Mouse (Mus musculus) spleen, postnatal 4 days (tissue): ENCODE data around the gene Cygb.
"Not testable (repeated sequence)": the region's sequence is repeated elsewhere in the genome, so short reads cannot be mapped to it uniquely, and the experiment has no call there.

Source experiments
- DNase-seq, 2 experiments: peaks; one replicate each; pipeline ENCODE4 v3.0.0; 2022; ENCODE audit warnings: low spot score in 2 of 2

The Cygb gene

DNA sequence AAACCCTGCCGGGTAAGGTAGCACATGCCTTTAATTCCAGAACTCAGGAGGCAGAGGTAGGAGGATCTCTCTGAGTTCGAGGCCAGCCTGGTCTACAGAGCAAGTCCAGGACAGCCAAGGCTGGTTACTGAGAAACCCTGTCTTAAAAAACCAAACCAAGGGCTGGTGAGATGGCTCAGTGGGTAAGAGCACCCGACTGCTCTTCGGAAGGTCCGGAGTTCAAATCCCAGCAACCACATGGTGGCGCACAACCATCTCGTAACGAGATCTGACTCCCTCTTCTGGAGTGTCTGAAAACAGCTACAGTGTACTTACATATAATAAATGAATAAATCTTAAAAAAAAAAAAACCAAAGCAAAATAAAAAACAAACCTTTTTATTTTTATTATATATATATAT is 17.5 kb downstream of the Cygb start:
- not testable (repeated sequence) for DNase-seq

DNA sequence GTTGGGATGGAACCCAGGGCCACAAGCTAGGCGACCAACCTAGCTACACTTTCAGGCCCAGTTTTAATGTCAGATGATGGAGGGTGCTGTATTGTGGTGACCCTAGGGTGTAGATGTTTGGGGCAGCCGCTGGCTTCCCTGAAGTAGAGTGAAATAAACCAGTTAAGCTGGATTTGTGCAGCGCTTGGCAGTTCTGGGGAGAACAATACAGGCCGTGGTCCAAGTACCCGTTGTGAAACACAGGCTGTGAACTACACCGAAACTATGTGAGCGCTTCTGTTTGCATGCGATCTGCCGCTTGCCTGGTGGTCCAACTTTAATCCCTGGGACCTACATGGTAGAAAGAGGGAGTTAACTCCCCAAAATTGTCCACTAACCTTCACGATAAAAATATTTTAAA is 21.2 kb downstream of the Cygb start:
- no peak for DNase-seq

DNA sequence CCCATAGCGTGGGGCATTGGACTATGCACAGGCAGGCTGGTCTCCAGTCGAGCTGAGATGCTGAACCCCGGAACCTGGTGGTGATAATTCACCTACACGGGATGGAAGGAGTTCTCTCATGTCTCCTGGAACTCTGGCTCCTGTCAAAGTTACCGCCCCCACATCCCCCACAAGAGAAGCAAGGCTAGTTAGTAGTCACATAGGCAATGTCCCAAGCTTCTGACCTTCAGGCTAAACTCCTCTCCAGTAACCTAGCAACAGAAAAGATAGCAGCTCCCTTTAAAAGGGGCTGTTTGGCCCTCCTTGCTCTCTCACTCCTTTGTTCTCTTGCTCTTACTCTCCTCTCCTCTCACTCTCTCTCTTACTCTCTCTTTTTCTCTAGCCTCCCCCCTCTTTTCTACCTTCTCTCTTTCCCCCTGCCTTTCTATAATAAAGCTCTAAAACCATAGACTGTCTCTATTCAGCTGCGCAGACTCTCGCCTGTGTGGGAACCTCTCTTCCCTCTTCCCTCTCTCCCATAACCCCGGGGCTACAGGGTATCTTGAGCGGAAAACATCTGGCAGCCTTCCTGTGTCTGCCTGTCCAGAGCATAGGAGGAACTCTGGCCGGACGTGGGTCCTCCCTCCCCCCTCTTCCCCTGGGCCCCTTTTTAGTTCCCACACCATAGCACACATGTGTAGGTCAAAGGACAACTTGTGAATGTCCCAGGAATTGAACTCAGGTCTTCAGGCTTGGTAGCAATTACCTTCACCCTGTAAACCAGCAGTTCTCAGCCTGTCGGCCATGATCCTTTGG is 23.7 kb downstream of the Cygb start:
- DNase-seq: no peak

DNA sequence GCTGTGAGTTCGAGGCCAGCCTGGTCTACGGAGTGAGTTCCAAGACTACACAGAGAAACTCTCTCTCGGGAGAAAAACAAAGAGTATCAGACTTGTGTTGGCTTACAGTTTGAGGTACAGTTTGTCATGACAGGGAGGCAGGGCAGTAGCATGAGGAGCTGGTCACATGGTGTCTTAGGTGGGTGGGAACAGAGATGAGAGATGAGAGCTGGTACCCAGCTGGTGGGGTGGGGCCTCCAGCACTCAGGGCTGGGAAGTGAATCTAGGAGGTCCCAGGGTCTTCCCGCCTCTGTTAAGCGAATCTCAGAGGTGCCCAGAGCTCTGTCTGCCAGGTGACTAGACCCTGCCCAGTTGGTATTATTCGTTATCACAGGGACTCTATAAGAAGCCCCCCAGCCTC is 24.6 kb downstream of the Cygb start:
- DNase-seq: no peak

DNA sequence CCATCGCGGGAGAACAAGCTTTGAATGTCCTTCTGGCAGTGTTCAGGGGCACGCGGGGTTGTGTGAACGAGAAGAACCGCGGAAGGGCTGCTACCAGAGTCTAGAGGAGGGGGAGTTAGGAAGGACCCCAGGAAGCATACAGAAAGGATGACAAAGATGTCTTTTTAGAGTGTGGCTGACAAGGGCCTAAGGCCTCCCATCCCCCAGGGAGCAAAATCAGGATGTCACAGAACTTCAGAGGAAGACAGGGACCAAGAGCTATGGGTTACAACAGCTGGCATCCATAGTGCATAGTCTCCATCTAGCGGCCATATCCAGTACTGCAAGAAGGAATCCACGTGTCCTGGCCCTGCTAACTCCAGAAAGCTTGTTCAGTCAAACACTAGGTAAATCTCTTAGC is 25.4 kb downstream of the Cygb start:
- peak; percentile 88 to 96 for DNase-seq

DNA sequence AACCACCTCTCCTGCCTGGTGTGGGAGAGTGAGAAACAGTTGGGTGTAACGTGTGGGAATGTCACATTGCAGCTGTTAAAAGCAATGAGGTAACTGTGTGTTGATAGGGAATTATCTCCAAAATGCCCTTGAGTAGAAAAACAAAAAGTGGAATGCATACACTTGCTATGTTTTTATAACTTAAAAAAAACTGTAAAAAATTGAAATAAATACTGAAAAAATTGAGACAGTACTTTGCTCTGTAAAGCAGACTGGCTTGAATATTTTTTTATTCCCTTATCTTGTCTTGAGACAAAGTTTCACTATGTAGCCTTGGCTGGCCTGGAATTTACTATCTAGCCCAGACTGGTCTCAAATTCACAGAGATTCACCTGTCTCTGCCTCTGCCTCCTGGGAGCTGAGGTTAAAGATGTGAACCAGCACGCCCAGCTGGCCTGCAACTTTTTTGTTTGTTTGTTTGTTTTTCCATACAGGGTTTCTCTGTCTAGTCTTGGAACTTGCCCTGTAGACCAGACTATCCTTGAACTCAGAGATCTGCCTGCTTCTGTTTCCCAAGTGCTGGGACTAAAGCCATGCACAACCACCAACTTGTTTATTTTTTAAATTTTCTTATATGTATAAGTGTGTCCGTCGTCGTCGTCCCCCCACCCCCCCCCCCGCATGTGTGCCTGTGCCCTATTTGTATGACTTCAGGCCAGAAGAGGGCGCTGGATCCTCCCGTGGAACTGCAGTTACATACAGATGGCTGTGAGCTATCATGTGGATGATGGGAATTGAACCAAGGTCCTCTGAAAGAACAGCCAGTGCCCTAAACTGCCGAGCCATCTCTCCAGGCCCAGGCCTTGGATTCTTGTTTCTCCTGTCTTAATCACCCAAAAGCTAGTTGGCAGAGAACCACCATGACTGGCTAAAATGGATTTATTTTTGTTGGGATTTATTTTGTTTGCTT is 26.8 kb downstream of the Cygb start:
- peak in 1 of 2 experiments; percentile 61 for DNase-seq

DNA sequence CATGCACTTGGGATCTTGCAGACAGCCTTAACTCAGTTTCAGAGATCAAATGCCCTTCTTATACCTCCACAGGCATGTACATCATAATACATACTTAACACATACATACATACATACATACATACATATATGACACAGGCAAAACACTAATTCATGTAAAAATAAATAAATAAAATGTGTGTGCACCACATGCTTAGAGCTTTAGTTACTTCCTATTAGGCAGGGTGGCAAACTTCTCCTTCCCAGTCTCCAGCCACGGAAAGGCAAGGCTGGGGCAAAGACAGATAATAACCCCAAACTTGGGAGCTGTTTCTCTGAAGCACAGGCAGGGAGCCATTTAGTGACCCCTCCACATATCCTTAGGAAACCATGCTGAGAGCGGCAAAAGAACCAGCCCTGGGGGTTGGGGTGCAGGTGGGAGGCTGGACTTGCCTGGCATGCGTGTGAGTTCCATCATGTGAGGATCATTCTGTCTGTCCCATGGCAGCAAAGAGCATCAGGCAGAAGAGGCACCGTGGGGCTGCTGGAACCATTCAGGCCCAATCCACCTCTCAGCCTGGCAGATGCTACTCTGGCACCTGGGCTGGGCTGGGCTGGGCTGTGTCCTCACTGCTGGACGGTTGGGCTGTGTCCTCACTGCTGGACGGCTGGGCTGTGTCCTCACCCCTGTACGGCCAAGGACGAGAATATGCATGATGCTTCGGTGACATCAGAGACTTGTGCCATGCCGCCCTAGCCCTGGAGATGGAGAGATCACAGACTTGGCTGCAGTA is 27.6 kb downstream of the Cygb start, which contains the start of gene Rhbdf2:
Gene Rhbdf2, minus strand, starts transcription at position 721 of the 773 bp plus-strand sequence.
- DNase-seq: no peak

DNA sequence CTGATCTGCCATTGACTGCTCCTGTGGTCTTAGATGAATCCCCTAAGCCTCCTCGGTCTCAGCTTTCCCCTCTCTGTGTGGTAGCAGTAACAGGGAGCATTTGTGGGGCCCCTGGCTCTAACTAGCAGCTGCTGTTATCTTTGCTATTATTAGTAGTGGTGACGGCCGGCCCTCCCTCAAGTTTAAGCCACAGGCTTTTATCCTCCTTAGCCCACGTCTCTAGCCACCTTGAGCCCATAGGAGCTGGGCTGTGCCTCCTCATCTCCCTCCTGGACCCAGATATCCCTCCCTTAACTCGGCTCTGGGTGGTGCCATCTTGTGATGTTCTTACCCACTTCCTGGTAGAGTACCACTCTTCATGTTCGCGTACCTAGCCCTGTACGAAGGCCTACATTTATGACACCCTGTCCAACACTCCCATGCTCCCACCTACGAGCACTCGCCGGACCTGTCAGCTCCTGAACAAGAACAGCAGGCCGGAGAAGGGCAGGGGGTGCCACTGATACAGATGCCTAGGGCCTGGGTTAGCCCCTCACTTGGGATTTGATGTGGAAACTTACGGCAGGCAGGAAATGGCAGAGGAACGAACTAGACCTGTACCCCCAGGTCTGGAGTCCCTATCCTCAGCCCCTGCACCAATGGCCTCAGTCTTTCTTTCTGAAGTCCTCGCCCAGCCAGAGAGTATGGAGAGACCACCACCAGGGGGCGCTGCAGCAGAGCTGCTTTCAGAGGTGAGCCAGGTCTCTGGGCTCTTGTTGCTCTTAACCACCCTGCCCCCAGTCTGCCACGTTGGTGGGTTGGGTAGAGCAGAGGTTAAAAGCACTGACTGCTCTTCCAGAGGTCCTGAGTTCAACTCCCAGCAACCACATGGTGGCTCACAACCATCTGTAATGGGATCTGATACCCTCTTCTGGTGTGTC is 28.8 kb downstream of the Cygb start:
- DNase-seq: peak; percentile 76 to 92

DNA sequence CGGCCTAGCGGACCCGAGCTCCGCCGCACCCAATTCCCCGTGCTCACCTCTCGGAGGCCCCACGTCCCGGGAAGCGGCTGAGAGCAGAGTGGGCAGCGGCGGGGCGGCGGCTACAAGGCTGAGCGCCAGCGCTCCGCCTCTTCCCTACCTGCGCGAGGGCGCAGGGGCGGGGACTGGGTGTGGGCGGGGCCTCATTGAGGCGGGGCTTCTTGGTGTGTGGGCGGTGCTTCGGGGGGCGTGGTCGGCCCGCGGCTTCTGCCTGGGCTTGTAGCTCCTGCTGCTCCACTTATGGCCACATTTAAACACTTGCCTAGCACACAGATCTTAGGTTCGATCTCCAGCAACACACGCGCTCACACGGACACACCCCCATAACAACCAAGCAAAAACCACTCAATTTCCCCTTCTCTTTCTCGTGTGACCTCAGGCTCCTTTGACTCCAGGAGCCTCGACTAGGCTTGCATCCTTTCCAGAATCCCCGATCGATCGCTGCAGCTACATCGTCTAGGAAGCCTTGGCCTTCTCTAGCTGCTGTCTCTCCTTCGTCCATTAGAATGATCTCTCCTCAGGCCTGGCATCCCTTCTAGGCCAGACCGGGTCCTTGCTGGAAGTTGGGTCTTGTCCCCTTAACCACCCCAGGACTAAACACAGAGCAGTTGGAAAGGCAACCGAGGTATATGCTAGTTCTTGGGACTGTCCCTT is 29.8 kb downstream of the Cygb start:
- peak; percentile 91 to 97 for DNase-seq

DNA sequence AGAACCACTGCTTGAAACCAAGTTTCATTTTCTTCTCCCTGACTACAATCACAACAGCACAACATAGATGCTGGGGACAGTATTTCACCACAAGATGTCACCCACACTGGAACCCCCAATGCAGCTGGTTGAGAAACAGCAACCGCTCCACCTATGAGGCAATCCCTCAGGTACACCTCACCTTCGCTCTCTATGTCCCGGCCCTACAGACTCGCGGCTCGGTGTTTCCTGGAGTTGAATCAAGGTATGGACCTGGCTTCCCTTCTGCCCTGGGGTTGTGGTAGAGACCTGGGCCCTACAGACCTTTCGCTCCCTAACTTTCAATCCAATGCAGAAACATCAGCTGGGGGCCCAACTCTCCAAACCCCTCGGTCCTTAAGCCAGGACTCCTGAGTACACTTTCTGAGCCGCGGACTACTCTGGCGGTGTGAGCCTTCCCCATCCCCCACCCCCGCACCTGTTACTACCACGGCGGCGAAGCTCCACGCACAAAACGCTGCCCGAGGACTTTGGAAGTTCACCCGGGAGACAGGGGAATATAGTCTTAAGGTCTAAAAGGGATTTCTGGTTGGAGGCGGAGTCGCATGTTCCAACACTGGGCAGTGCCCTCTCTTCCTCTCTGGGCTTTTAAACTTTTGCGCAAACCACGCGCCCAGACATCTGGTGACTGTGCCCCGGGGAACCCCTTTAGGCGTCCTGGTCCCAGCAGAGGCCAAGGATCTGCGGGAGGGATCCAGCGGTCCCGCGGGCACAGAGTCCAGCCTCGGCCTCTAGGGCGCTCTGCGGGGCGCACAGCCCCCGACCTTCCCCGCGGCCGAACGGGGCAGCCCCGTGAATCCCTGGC is 30.6 kb downstream of the Cygb start:
- no peak for DNase-seq

DNA sequence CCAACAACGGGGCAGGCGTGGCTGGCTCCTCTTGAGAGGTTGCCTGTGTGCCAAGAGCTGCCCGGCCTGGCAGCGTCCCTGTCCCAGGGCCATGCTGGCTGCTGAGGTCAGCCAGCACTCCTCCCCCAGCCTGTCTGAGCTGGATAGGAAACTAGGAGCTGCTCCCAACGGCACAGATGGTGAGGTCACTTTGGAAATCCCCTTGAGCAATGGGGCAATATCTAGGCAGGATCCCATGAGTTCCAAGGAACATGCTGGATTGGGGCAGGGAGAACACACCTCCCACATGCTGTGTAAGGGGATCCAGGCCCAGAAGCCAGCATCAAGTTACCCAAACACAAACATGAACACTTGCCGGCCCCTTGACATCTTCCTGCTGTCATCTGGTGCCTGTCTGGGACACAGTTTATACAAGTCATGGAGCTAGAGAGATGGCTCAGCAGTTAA is 32.8 kb downstream of the Cygb start:
- peak in 1 of 2 experiments; percentile 47 for DNase-seq

DNA sequence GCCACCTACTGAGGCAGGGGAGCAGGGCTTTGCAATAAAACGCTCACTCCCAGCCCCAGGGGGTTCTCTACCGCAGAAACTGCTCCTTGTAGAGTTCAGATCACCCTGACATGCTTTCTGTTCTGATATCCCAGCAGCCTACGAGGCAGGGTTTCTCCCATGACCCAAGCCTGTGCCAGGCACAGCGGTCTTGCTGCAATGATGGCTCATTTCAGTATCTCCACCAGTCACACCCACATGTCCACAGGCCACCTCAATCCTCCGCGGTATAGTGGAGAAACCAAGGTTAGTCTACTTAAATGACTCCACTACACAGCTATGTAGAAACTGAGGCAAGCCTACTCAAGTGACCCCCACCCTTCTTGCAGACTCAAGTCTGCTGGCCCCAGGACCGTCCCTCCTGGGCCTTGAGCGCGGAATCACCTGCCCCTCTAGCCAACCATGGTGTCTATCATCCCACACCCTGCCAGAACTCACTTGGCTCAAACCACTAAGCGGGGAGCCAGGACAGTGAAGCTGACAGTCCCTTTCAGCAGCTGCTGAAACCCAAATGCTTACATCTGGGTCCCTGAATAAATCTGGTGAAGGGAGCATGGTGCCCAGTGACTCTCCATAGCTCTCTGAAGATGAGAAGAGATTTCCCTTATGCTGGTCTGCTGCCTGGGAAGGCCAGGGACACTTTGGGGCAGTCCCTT is 33.4 kb downstream of the Cygb start:
- no peak for DNase-seq

DNA sequence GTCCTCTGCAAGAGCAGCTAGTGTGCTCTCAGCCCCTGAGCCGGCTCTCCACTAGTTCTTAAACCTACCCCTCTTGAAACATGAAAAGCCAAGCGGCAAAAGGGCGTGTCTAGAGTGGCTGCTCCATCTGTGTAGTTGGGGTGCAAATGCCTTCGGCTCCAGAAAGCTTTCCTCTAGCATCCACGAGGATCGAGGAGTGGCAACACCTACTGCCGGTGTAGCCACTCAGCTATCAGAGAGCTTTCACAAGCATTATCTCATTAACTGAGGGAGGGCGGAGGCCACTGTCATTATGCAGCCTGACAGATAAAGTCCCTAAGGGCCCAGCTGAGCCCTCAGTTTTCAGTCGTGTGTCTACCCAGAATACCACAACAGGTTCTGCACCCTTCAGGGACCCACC is 34.0 kb downstream of the Cygb start:
- DNase-seq: peak in 1 of 2 experiments; percentile 59

DNA sequence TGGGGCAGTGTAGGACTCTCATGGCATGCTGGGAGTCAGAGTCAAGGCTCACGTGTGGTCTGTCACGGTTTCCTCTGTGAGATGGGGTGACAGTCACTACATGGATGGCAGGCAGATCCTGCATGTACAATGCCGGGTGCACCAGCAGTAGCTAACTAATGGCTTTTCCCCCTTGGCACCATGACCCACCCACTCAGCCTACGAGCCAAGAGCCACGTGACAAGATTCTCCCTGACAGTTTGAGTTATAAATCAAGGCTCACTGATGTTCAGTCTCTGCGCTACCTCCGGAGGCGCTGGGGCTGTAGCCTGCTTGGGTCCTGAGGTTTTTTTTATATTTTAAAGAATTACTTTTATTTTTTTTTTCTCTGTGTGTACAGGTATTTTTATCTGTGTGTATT is 34.6 kb downstream of the Cygb start:
- DNase-seq: no peak

DNA sequence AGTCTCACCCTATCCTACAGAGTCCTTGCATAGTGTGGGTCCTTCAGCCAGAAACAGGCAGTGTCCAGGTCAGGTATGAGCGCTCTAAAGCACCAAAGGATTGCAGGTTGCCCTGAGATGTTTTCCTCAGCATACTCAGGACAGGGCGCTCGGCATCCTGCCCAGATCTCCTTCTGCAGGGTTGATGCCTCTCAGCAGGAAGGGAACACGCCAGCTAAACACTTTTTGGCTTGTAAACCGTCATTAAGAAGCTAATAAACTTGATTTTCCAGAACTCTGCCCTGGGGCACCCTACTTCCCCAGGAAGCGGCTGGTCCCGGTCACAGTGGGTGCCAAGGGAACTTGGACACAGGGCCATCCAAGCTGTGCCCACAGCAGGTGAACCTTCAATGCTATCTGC is 35.0 kb downstream of the Cygb start:
- DNase-seq: no peak

DNA sequence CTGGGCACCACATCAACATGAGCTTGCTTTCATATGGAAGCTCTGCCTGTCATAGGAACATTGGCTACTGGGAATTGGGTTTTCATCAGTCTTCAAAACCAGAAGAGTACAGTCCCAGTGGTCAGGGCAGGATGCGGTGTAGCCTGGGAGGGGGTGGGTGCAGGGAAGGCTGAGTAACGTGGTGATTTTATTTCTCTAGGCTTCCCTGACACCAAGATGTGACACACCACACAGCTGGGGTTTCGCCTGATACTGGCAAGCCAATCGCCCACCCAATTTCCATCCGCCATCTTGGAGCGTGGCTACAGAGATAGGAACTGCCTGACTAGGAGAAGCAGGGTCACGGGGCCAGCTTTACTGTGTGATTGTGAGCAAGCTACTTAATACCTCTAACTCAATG is 35.4 kb downstream of the Cygb start:
- DNase-seq: no peak

DNA sequence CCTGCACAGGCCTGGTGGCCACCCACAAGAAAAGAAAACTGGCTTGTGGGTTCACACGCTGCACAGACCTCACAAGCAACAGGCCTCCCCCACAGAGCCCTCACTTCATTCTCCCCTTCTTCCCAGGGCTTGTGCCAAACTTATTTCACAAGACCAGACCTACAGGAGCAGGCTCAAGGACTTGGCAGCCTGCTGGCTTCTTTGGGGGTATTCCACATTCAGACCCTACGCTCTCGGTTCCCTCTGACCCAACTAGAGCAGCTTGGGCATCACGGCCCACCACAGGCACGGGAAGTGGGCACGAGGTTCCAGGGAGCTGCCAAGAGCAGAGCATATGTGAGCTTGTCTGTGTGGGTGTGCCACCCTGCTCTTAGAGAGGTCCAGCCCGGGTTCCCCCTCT is 36.5 kb downstream of the Cygb start:
- no peak for DNase-seq

DNA sequence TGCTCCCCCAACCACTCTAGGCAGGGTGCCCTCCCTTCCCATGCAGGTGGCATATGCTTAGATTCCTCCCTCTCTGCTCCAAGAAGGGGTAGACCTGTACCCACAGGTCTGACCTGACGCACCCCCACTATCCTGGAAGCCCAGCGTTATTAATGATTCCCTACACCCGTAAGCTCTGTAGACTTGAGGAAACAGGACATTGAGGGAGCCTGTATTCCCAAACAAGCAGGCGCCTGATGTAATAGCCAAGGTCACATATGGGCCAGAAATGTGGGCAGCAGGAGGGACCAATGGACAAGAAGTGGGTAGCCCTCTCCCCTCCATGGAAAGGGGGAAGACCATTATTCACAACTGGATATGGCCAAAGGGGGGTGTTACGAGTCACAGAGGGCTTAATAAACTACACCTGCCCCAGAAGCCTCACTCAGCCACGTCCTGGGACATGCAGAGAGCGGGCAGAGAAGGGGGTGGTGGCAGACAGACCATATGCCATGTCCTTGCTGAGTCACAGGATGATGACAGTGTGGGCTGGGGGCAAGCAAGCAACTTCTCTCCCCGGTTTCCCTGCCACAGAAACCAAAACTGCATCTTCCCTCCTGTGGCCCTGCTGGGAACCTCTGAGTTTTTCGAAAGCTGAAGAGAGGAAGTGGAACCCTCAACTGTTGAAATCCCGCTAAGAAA is 37.5 kb downstream of the Cygb start:
- DNase-seq: no peak
